Mouse (Mus musculus) cerebellum, adult 2 months (tissue): ENCODE measurements at regions not wholly inside any gene's neighbourhood (a gene's known extent, or its start where the extent isn't known, plus 50 kb on each side); places are given as distances from the start of the nearest gene placed in this dataset.

ENCODE experiments used
- DNase-seq, 2 experiments: peaks; one replicate each; pipeline ENCODE4 v3.0.0; 2021
- H3K27ac ChIP-seq: fragments of 200-500 bp; 2 replicates; pipeline ENCODE4 v1.5.1; 2012; ENCODE audit warnings: low read length, control low read depth, inconsistent platforms; ENCODE audit not compliant: insufficient read depth
- H3K27me3 ChIP-seq: fragments of 200-500 bp; 2 replicates; pipeline ENCODE4 v1.6.1; 2012; ENCODE audit warnings: inconsistent platforms, mild to moderate bottlenecking, low read length, moderate library complexity; ENCODE audit not compliant: control insufficient read depth, insufficient read depth
- H3K4me1 ChIP-seq: fragments of 200-500 bp; 2 replicates; pipeline ENCODE4 v1.6.1; 2011; ENCODE audit warnings: low read length; ENCODE audit not compliant: control insufficient read depth, insufficient read depth
- H3K4me3 ChIP-seq: fragments of 200-500 bp; replicated peaks from 2 replicates; pipeline ENCODE3; 2011; ENCODE audit warnings: mild to moderate bottlenecking, low read depth, low read length, control low read depth; ENCODE audit not compliant: insufficient read depth
- CTCF ChIP-seq: fragments of 200-500 bp; IDR thresholded peaks from 2 replicates; pipeline ENCODE4 v1.5.1; 2011; ENCODE audit warnings: low read depth, mild to moderate bottlenecking, control low read depth, low read length, moderate library complexity, borderline replicate concordance; ENCODE audit not compliant: insufficient read depth
- POLR2A ChIP-seq: fragments of 200-500 bp; IDR thresholded peaks from 2 replicates; pipeline ENCODE4 v1.6.1; 2011; ENCODE audit warnings: low read length, control low read depth, borderline replicate concordance; ENCODE audit not compliant: insufficient read depth
- WGBS: fragments of 180-500 bp; shearing (Covaris S2); methylation state at CpG from one replicate; pipeline ENCODE4 v1.1.7; 2018; 5-methylcytosine and 5-hydroxymethylcytosine counted together

- Histone ChIP-seq H3K4me3 (no peak overlapping the region), H3K4me1 (no peaks in the 10 kb centered on the region), H3K27me3 (no peaks in the 10 kb centered on the region), H3K27ac (no peak overlapping the region)
- TF ChIP-seq POLR2A (no peak), CTCF (no peak)
- 63% methylated on average over 6 of the region's 6 CpGs for WGBS
- DNase-seq, result no peak
Observed at GRCm38 (mm10) chr17:60018752-60019323, 1005.7 kb upstream of the Nudt12 start.

GRCm38 (mm10) chr17:59997952-59998351, 984.8 kb upstream of the Nudt12 start:
- Histone ChIP-seq H3K4me1 (no peaks in the 10 kb centered on the region), H3K27me3 (no peaks in the 10 kb centered on the region), H3K4me3 (no peak overlapping the region), H3K27ac (no peak overlapping the region)
- no peak for TF ChIP-seq POLR2A
- no peak for TF ChIP-seq CTCF
- 75% methylated on average over 4 of the region's 4 CpGs for WGBS
- no peak for DNase-seq

GRCm38 (mm10) chr17:59979325-59979880, 966.2 kb upstream of the Nudt12 start:
- H3K27me3 ChIP-seq, result no peaks in the 10 kb centered on the region
- H3K4me1 ChIP-seq, result no peaks in the 10 kb centered on the region
- no peak for DNase-seq
- no peak overlapping the region for H3K27ac ChIP-seq
- TF ChIP-seq CTCF (no peak), POLR2A (no peak)
- H3K4me3 ChIP-seq, result no peak overlapping the region

GRCm38 (mm10) chr17:59977136-59977770, 964.1 kb upstream of the Nudt12 start:
- no peak overlapping the region for H3K4me3 ChIP-seq
- TF ChIP-seq POLR2A (no peak), CTCF (no peak)
- no peaks in the 10 kb centered on the region for H3K4me1 ChIP-seq
- H3K27me3 ChIP-seq, result no peaks in the 10 kb centered on the region
- WGBS, result 97% methylated on average over 1 of the region's 1 CpGs
- H3K27ac ChIP-seq, result no peak overlapping the region
- no peak for DNase-seq

- H3K27ac ChIP-seq, result no peak overlapping the region
- H3K4me3 ChIP-seq, result no peak overlapping the region
- TF ChIP-seq CTCF (no peak), POLR2A (no peak)
- 92% methylated on average over 3 of the region's 3 CpGs for WGBS
- H3K4me1 ChIP-seq, result no peaks in the 10 kb centered on the region
- no peak for DNase-seq
- no peaks in the 10 kb centered on the region for H3K27me3 ChIP-seq
Observed at GRCm38 (mm10) chr17:59967383-59967782, 954.2 kb upstream of the Nudt12 start.

GRCm38 (mm10) chr17:59955300-59956057, 942.3 kb upstream of the Nudt12 start:
- Histone ChIP-seq H3K4me1 (no peaks in the 10 kb centered on the region), H3K27me3 (no peaks in the 10 kb centered on the region), H3K27ac (no peak overlapping the region), H3K4me3 (no peak overlapping the region)
- 73% methylated on average over 4 of the region's 4 CpGs for WGBS
- TF ChIP-seq CTCF, result no peak
- no peak for TF ChIP-seq POLR2A
- no peak for DNase-seq

GRCm38 (mm10) chr17:59946433-59946832, 933.3 kb upstream of the Nudt12 start:
- no peak for DNase-seq
- Histone ChIP-seq H3K27ac (no peak overlapping the region), H3K4me3 (no peak overlapping the region), H3K4me1 (no peaks in the 10 kb centered on the region), H3K27me3 (no peaks in the 10 kb centered on the region)
- WGBS, result 65% methylated on average over 1 of the region's 1 CpGs
- TF ChIP-seq POLR2A, result no peak
- TF ChIP-seq CTCF, result no peak

- Histone ChIP-seq H3K27ac (no peak overlapping the region), H3K27me3 (no peaks in the 10 kb centered on the region), H3K4me3 (no peak overlapping the region), H3K4me1 (no peaks in the 10 kb centered on the region)
- WGBS, result 89% methylated on average over 3 of the region's 3 CpGs
- no peak for TF ChIP-seq CTCF
- no peak for TF ChIP-seq POLR2A
- DNase-seq, result no peak
Observed at GRCm38 (mm10) chr17:59904395-59904794, 891.2 kb upstream of the Nudt12 start.
